Mouse (Mus musculus) thymus, postnatal 36 days (tissue): ENCODE data around the gene Eya2.

Source experiments
- DNase-seq, 2 experiments: peaks; one replicate each; pipeline ENCODE4 v3.0.0; 2022; ENCODE audit warnings: mixed read lengths in 2 of 2

The Eya2 gene

DNA sequence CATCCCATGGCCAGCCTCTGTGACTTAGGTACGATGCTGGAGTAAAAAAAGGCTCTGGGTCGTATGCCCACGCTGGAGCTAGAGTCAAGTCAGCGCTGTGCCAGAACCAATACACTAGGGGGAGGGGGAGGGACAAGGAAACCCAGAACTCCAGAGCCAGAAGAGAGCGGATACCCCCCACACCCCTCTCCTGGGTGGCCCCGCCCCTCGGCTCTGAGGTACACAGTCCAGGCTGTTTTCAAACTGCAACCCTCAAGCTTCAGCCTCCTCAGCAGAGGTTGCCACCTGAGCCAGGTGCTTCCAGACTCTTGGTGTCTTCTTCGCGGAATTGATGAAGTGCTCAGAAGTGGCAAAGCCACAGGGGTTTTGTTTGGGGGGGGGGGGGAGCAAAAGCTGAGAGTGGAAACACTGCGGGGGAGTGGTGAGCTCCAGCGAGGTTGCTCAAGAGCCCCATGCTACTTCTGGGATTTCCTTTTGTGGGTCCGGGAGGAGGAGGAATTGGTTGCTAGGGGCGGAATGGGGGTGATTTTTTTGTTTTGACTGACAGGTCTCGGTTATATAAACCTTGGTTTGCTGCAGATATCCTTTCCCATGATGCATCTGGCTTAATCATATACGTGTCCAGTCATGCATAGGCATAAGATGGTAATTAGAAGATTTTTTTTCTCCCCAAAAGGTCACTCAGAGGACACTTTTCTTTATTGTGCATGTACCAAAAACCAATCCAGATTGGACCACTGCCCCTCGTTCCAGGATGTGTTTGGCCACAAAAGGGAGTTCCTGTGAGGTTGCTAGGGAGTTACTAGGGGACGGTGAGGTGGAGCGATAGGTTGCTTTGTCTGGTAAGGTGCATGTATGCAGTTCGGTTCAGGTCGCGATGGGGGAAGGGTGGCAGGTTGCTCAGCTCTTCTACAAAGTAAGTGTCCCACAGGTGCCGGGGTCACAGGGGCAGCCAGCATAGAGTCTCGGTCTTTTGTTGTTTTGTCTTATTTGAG, 122.6 kb downstream of the Eya2 start:
- DNase-seq: peak in 1 of 2 experiments; percentile 10

DNA sequence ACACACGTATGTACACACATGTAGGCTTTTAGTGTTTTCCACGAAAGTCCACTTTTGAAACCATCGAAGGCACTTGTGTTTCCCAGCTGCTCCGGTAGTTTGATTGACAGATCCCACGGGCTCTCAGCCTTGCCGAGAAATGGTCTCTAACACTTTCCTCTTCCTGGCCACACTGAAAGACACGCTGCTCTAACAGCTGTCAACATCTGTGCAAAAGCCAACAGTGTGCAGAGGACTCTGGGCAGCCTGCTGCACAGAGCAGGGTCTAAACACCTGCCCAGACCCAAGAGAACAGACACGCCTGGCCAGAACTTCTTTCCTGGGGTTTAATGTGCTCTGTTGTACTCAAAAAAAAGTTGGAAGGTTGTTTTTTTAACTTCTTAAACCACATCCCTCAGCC, 124.5 kb downstream of the Eya2 start:
- no peak for DNase-seq

DNA sequence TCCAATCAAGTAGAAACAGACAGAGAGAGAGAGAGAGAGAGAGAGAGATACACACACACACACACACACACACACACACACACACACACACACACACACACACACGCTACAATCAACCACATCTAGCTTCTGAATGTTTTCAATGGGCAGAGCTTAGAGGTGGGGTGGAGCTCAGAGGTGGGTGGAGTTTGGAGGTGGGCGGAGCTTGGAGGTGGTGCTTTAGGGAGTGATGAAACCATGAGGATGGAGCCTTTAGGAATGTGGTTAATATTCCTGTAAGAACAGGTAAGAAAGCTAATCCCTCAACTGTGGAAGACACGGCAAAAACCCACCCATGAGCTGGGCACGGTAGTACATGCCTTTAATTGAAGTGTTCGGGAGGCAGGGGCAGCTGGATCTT, 127.1 kb downstream of the Eya2 start:
- no peak for DNase-seq

DNA sequence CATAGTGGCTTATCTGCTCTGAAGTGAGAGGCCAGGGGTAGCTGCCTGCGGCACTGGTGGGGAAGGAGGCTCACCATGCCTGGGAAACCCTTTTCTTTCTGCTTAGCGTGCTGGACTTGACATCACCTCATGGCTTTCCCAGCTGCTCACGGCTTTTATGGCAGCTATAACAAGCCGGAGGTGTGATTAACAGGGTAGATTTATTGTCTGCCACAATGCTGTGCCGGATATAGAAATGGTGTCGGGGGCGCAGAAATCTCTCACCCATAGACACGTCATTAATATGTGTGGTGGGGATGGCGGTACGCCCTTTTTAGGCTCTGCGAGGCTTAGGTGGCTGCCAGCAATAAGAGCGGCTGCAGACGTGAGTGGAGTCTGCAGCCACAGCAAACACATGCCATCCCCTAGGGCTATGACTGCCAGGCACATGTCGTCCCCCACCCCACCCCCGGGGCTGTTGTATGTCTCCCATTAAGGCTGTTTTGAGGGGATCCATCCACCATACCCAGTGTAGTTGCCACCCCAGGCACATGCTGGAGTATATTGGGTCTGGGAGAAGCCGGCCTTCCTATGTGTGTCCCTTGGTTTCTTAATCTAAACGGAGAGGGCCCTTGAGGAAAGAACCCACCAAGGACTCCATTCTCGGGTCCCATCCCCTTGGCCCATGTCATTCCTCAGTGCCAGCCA, 137.9 kb downstream of the Eya2 start:
- DNase-seq: no peak

DNA sequence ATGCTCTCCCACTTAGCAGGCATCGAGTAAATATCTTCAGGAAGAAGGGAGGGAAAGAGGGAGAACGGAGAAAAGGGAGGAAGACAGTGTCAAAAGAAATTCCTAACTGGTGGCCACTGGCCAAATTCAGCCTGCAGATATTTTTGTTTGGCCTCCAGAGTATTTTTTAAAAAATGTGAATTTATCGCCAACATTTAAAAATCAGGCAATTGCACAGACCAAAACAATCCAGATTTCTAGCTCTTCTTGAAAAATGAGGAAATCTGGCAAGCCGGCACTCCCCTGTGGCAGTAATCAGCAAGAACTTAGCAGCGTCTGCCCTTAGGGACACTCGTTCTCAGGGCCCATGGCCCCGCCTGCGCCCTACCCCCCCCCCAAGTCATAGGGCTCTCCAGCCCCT, 138.9 kb downstream of the Eya2 start:
- no peak for DNase-seq

DNA sequence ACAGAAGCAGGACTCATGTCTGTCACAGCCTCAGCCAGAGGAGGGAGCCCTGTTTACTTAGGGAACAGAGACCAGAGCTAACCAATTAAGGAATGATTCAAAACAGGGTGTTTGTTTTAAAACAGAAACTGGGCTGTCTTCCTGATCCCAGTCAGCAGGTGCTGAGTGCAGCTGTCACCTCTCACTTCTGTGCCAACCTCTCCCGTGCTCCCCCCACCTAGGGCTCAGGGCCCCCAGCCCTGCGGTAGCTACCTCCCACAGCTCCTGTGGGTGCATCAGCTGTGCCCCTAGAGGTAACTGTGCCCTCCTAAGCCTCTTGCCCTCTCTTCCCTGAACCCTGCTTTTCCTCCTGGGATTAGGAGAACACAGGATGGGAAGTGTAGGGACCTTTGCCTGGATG, 141.5 kb downstream of the Eya2 start:
- no peak for DNase-seq

DNA sequence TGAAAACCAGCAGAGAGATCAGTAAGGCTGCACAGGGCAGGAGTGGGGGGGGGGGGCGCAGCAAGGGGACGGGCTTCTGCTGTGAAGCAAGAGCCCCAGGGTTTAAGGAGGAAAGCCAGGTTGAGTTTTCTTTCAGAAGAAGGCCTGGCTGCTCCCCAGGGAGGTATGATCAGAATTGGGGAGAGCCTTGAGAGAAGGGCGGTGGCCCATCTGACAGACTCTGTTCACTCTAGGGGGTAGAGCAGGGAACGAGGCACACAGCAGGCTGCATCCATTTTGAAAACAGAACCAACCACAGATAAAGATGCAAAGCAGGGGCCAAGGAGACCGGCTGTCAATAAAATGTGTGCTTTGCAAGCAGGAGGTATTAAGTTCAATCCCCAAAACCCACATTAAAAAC, 145.5 kb downstream of the Eya2 start:
- DNase-seq: no peak

DNA sequence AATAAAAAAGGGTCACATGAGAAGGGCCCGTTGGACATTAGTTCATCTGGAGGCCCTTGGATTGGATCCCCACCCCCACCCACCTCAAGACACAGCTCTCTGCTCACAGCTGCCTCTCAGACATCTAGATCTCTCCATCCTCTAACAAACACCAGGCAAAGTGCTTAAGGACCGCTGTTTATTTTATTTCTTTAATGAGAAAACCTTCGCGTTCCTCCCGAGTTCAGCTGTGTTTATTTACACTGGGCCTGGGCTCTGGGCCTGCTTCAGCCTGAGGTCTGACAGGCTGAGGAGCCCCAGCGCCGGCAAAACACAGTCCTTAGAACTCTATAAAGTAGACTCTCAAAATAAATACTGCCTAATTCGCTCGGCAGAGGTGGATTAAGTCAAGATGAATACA, 146.2 kb downstream of the Eya2 start:
- DNase-seq: no peak

DNA sequence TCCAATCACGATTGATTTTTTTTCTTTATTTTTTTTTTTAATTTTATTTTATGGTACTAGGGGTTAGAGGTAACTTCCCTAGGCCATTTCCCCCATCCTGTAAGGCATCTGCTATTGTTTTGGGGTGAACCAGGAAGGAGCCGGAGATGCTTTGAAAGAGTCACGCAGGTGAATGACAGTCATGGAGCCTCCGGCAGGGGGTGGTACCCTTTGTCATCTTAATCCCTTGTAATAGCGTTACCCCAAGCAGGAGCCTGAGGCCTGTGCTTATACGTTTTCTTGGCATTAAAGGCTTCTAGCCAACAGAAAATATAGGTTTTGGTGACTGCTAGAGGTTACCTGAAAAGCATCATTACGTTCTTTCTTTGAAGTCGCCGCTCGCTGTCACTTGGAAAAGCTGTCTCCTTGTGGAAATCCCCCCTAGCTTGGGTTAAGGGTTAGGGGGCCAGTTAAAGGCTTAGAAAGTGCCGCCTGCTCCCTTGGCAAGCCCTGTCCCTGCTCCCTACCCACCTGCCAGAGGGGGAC, 146.8 kb downstream of the Eya2 start:
- DNase-seq: no peak

DNA sequence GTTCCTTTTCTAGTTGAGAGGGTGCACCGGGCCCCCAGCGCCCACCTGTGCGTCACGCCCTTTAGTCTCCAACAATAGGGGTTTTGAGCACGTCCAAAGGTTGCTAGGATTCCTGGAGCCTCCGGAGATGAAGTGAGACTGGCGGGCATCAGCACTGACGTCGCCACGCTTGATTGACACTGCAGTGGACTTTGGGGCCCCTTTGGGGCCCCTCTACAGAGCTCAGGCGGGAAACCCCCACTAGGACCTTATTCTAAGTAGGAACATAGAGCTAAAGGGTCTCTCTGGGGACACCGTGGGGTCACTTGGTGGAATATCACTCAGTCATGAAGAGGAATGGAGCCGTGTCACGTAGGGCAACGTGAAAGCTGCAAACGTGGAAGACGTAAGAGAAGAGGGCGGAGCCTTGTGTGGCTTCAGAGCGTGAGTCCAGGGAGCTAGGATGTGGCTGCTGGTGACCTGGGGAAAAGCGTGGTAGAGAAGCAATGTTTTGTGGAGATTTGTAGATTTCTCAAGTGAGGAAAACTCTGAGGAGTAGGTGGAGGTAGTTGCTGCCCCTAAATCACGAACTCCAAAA, 147.5 kb downstream of the Eya2 start:
- DNase-seq: no peak

DNA sequence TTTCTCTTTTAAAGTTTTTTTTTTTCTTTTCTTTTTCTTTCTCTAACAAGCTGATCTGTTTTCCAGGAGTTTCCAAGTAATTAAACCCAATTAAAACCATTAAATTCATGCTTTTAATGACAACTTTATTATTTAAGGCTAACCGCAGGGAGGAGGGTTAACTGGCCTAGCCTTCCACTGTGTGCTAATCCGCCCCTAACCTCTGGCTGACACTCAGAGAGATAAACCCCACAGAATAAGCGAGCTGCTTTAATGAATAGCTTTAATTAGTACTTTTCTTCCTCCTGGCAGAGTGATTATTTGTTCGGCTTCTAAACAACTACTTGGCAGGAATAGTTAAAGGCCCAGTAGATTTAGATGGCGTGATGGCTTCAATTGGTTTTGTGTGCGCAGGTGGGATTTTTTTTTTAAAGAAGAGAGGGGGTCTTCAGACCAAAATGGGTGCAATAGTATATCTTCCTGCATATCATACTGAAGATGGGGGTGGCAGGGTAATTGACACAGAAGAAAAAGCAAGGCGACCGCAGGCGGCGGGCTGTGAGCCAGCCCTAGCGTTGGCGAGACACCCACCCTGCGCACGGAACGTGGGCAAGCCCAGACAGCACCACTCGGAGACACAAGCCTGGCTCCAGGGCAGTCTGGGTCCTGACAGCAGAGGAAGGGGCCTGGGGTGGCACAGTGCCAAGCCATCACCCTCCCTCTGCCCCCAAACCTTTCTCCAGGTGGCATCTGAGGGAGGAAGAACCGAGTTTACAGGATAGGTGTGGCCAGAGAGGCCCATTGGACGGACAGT, 150.7 kb downstream of the Eya2 start:
- no peak for DNase-seq

DNA sequence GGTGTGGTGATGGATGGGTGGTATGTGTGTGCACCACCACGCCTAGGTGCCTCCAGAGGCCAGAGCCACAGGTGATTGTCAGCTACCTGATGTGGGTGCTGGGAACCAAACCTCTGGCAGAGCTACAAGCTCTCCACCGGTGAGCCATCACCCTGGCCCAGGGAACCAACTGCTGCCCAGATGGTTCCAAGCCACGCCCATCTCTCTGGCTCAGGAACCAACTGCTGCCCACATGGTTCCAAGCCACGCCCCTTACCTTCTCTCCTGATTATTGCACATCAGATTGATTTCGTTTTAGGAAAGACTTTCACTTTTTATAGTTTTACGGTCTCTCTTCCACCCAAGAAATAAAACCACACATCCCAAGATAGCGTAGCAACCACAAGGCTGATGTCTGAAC, 153.1 kb downstream of the Eya2 start:
- DNase-seq: no peak

DNA sequence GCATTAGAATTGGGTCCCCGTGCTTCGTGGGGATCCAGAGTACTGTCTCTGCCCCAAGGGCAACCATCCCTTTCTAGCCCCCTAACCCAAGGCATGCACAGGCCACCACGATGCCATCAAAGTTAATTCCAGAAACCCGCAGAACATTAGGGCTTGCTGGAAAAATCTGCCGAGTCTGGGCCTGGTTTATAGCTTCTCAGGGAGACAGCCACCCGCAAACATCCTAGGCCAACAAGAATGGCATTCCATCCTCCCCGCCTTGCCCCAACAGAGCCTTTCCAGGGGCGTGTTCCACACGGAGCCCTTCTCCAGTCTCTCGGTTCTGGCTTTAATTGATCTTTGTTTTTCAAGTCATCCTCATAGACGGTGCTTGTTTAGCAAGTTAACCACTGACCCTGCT, 153.6 kb downstream of the Eya2 start:
- no peak for DNase-seq

DNA sequence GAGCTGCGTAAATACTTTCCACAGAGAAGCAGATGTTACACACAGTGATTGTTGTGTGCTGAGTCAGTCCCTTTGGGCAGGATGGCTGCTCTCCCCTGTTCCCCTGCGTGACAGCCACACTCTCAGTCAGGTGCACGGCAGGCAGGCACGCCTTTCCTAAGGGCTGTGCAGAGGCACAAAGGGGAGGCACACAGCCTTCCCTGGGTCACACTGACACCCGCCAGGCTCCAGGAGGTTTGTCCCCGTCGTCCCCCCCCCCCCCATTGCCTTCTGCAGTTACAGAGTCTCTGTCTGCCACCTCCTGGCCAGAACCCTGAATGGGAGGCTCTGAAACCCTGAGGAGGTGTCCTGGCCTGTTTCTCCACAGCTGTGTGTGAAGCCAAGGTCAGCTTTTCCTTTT, 156.2 kb downstream of the Eya2 start:
- DNase-seq: no peak

DNA sequence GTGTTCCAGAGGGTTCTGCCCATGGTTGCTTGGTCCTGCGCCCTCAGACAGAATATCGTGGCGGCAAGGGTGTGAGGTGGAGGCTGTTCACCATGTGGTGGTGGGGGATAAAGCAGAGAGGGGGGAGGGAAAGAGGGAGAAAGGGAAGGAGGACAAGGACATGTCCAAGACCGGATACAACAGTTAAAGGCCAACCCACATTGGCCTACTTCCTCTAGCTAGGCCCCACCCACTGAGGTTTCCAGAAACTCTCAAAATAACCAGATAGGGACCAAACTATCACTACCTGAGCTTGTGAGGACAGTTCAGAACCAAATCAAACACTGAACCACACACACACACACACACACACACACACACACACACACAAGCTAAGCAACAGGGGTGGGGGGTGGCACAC, 157.9 kb downstream of the Eya2 start:
- no peak for DNase-seq

DNA sequence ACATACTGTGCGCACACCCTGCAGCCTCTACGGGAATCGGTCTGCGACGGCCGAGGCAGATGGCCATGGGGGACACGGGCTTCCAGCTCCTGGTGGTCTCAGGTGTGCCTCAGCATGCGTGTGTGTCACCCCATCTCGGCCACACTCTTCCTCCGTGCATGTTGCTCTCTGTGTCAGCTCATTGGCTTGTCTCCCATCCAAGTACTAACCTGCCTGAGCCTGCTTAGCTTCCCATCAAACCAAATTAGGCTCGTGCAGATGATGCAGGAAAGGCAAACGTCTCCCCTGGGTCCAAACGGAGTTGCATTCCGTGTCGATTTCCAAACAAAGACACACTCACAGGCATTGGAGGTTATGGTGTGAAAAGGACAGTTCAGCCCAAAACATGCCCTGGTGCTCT, 163.0 kb downstream of the Eya2 start:
- DNase-seq: no peak

DNA sequence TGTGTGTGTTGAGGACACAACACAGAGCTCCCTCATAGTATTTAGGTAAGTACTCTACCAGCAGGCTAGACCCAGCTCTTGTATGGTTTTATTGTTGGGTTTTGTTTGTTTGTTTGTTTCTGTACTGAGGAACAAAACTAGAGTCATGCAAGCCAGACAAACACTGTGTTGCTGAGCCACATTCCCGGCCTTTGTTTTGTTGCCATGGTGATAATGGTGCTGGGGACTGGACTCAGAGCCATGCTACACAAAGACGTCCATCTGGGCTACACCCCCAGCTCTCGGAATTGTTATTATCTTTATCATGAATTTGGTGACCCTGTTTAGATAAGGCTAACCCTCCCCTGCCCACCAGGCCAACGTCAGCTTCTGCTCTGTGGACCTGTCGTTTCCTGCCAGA, 163.7 kb downstream of the Eya2 start:
- no peak for DNase-seq

DNA sequence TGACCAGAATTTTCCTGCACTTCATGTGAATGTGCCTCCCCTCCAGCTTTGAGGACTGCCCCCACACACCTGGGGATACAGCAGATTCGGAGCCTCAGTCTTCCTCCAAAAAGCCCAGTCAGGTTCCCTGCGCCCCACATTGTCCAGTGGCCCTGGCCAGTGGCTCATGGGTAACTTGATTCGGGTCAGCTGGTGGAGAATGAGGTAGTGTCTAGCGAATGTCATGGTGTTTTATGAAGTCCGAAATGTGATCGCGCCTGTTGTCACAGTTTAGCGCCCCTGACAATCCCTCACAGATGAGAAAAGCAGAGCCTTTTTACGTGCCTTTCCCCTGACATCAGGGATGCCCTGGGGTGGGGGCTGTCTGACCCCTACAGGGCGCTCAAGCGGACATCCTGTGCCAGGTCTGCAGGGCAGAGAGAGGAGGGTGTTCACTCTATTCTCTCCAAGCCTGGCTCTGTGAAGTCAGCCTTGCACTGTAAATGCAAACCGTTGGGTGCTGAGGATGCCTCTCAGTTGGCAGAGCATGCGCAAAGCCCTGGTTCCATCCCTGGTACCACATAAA, 164.7 kb downstream of the Eya2 start:
- no peak for DNase-seq

DNA sequence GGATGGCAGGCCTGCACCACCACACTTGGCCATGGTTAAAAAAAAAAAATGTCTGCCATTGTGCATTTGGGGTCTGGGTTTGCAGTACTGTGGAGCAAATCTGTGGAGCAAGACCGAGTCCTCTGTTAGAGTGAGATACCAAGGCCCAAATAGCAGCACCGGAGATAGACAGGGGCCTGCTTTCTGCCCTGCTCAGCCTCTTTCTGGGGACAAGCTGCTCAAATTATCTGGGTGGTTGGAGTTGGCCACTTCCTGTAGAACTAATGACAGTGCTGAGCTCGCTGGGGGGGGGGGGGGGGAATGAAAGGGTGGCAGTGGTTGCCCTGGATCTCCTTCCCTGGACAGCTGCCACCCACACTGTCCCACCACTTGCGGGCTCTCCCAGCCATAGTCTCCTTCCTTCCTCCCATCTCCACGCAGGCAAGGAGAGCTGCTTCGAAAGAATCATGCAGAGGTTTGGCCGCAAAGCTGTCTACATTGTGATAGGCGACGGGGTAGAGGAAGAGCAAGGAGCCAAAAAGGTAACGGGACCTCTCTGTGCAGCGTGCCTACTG, 174.1 kb downstream of the Eya2 start:
- no peak for DNase-seq

DNA sequence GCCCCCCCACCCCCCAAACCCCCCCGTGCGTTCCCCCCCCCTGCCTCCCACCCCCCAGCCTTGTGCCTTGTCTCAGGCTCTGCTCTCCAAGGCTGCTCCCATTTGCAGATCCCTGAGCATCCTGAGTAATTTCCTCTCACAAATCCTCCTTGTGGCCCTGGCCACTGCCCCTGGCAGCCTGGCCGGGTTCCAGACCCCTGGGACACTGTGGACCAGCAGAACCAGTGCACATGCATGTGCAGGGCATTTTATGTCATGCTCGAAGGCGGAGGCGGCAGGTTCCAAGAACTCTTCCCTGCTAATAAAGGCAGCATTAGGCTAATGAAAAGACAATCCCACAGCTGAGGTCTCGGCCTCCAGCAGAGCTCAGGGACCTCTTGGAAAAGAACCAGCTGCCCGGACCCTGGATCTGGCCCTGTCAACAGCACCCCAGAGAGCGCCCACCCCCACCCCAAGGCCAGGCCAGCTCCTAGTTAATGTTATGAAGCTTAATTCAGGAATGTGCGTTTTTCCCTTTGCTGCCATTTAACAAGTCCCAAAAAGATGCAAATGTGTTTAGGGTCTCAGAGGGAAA, 174.6 kb downstream of the Eya2 start:
- no peak for DNase-seq

DNA sequence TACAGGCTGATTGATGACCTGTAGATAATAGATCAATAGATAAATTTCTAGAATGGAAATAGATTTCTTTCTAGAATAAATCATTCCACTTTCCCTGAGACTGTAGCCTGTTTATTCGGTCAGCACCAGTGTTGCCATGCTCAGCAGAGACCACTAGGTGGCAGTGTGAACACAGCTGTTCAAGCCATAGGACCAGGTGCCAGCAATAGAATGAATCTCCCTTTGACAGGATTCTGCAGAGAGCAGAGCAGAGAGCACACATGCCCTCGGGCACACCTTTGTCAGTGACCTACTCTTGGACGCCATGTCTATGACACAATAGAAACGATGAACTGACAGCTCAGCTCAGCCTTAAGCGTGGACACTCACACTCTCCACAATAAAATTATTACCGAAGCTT, 184.1 kb downstream of the Eya2 start:
- peak; percentile 61 to 66 for DNase-seq

DNA sequence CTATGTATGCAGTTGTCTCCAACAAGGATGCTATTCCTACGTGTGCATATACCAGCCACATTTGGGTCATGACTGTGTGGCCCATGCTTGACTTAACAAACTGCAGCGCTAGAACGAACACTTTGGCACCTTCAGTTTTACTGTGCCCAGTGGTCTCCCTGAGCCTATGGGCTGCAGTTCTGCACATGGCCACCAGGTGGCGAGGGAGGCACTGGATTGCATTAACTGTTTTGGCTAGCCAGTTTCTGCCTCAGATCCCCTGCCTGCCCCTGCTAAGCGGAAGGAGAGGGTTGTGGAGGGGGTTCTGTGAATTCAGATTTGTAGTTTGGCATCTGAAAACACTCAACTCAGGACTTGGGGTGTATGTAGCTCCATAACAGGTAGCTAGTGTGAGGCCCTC, 187.5 kb downstream of the Eya2 start:
- peak; percentile 74 to 77 for DNase-seq
